Comparison of ENCODE assay signal across 8 mouse cellular contexts in the genomic region with DNA sequence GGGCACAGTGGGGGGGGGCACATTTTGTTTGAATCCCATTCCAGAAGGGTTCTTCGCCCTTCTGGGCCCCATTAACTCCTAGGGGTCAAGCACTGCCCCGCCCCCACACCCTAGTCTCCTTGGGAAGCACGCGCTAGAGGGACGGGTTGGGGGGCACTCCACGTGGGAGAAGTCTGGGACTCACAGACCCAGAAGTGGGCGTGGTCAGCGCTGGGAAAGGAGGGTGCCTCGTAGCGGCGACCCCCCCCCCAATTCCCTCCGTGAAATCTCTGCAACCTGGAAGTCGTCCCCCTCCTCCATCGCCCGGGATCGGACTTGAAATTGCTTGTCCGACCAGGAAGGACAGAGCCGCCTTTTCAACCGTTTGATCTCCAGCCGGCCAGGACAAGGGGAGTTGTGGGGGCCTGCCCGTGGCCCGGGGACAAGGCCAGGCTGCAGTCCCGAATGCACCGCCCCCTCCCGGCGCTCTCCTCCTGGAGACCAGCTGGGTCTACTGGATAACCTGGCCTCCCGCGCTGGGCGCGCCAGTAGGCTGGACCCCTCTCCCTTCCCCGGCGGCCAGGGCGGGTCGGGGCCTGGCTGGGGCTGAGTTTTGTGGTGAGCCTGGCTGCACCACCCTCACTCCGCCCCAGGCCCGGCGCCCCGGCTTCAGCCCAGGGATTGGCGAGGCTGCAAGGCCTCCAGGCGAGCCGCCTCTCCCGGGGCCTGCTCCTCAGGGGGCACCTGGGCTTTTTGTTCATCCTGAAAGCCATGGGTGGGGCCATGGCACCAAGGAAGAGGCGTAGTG. TPM values are rescaled to one million over a fixed set of nuclear protein-coding genes. Genes with fewer than 3 reads are reported as not detected.
DNase-seq lines count a peak whose midpoint lies in the region; ATAC-seq and TF ChIP-seq lines count a peak whose summit lies in the region.

No protein-coding gene starts in this region.

- DNase-seq in layer of hippocampus, adult 2 months (ENCODE audit: low spot score in 2 of 2): no peak
- DNase-seq in layer of hippocampus, adult 8-10 months (ENCODE audit: low spot score in 2 of 2): no peak
- DNase-seq in forebrain, embryonic 10.5 days (ENCODE audit: extremely low spot score, low spot score): peak; percentile 79
- peak; percentile 58 for DNase-seq in liver, embryonic 11.5 days (ENCODE audit: low spot score)
- DNase-seq in stomach, postnatal 0 days (ENCODE audit: low spot score): peak; percentile 48
- no peak for DNase-seq in gastrocnemius, adult 18-20 months (ENCODE audit: low spot score)
- DNase-seq in cerebellum, adult 8-10 months: no peak
- DNase-seq in cerebellum, postnatal 36 days: no peak

- peaks cover 74% of the 10 kb centered on the region for H3K4me1 ChIP-seq in forebrain, embryonic 10.5 days
- H3K4me1 ChIP-seq in liver, embryonic 11.5 days (replicated peaks; ENCODE audit: control insufficient read depth, insufficient read depth, low read length): peaks cover 2% of the 10 kb centered on the region; the same call in 1 of the 2 replicates
- H3K4me1 ChIP-seq in stomach, postnatal 0 days (replicated peaks; ENCODE audit: control insufficient read depth, insufficient read depth): 0 out of 2 replicates have a peak, but pooled peaks cover 2% of the 10 kb centered on the region

- peak overlapping the region; percentile 77 for H3K4me2 ChIP-seq in liver, embryonic 11.5 days
- peak overlapping the region; percentile 92 for H3K4me2 ChIP-seq in stomach, postnatal 0 days (replicated peaks; ENCODE audit: low read depth)

- no peaks in the 10 kb centered on the region for H3K9me3 ChIP-seq in forebrain, embryonic 10.5 days
- no peaks in the 10 kb centered on the region for H3K9me3 ChIP-seq in liver, embryonic 11.5 days (ENCODE audit: control insufficient read depth, low read length)
- no peaks in the 10 kb centered on the region for H3K9me3 ChIP-seq in stomach, postnatal 0 days (ENCODE audit: control insufficient read depth, low read length)

- ATAC-seq in liver, embryonic 11.5 days (replicated peaks; ENCODE audit: low FRiP score): no peak; the same call in 1 of the 2 replicates
- ATAC-seq in stomach, postnatal 0 days (ENCODE audit: low FRiP score, low TSS enrichment): peak; percentile 24; the same call in 1 of the 2 replicates

- no peak for TF ChIP-seq EP300 in stomach, postnatal 0 days (optimal IDR thresholded peaks at IDR 0.05)

- peak overlapping the region; percentile 33 for H3K4me3 ChIP-seq in layer of hippocampus, adult 2 months
- H3K4me3 ChIP-seq in forebrain, embryonic 10.5 days: peak overlapping the region; percentile 90
- H3K4me3 ChIP-seq in liver, embryonic 11.5 days (ENCODE audit: low read depth, low read length): peak overlapping the region; percentile 36
- peak overlapping the region; percentile 32 for H3K4me3 ChIP-seq in stomach, postnatal 0 days (ENCODE audit: low read depth, low read length)

- H3K36me3 ChIP-seq in forebrain, embryonic 10.5 days (replicated peaks): no peaks in the 10 kb centered on the region
- H3K36me3 ChIP-seq in liver, embryonic 11.5 days (ENCODE audit: control insufficient read depth, insufficient read depth, low read length): no peaks in the 10 kb centered on the region
- H3K36me3 ChIP-seq in stomach, postnatal 0 days (ENCODE audit: control insufficient read depth, insufficient read depth, low read length): no peaks in the 10 kb centered on the region

- no peak for TF ChIP-seq CTCF in layer of hippocampus, adult 2 months (conservative IDR thresholded peaks at IDR 0.05)
- TF ChIP-seq CTCF in stomach, postnatal 0 days (IDR thresholded peaks at IDR 0.05; ENCODE audit: low read depth): peak; percentile 29; the same call in 1 of the 2 replicates

- peaks cover 70% of the 10 kb centered on the region for H3K27me3 ChIP-seq in forebrain, embryonic 10.5 days (ENCODE audit: poor library complexity, severe bottlenecking)
- H3K27me3 ChIP-seq in liver, embryonic 11.5 days (replicated peaks; ENCODE audit: control insufficient read depth, insufficient read depth, low read length): peaks cover 77% of the 10 kb centered on the region
- 0 out of 2 replicates have a peak, but pooled peaks cover 4% of the 10 kb centered on the region for H3K27me3 ChIP-seq in stomach, postnatal 0 days (ENCODE audit: control insufficient read depth, insufficient read depth, low read length)

- no peak overlapping the region for H3K9ac ChIP-seq in liver, embryonic 11.5 days (ENCODE audit: low read depth, low read length)
- peak overlapping the region; percentile 31; the same call in 1 of the 2 replicates for H3K9ac ChIP-seq in stomach, postnatal 0 days (ENCODE audit: low read length)

- peak overlapping the region; percentile 83 for H3K27ac ChIP-seq in layer of hippocampus, adult 2 months
- H3K27ac ChIP-seq in forebrain, embryonic 10.5 days: peak overlapping the region; percentile 98
- no peak overlapping the region for H3K27ac ChIP-seq in liver, embryonic 11.5 days (ENCODE audit: low read depth, low read length)
- H3K27ac ChIP-seq in stomach, postnatal 0 days (replicated peaks): peak overlapping the region; percentile 79

- WGBS in forebrain, embryonic 10.5 days: under 1% methylated on average over 43 of the region's 43 CpGs
- WGBS in liver, embryonic 11.5 days: under 1% methylated on average over 41 of the region's 43 CpGs
- 2% methylated on average over 43 of the region's 43 CpGs for WGBS in stomach, postnatal 0 days

RNA-seq across cellular contexts. Expression of gene Bcl11b, which starts 1.5 kb away (rescaled TPM):
- total RNA-seq in layer of hippocampus, adult 2 months (2021): 100 to 1,000 TPM; 144 to 145 TPM
- 100 to 1,000 TPM; 110 to 122 (median 115) TPM for total RNA-seq in layer of hippocampus, adult 8-10 months (2022)
- polyA plus RNA-seq in forebrain, embryonic 10.5 days (2016; fragmentation: Nextera tagmentation; extraction: Ambion mirVana): 3.4 and 5.5 TPM in 2 replicates
- polyA plus RNA-seq in liver, embryonic 11.5 days (2014; fragmentation: Nextera tagmentation; extraction: Ambion mirVana): 0.53 and 0.90 TPM in 2 replicates
- polyA plus RNA-seq in stomach, postnatal 0 days (2015; fragmentation: Nextera tagmentation; extraction: Ambion mirVana): 4.6 TPM in 2 replicates
- not detected for total RNA-seq in gastrocnemius, adult 18-20 months (2021)

Comparison
In these comparisons a context has a peak if more than half of its experiments do, and no peak if none do; other contexts are left out.
1. DNase-seq: peak in forebrain, embryonic 10.5 days (single experiment), liver, embryonic 11.5 days (single experiment) and stomach, postnatal 0 days (single experiment); none in layer of hippocampus, adult 2 months (0 of 2), layer of hippocampus, adult 8-10 months (0 of 2), gastrocnemius, adult 18-20 months (single experiment), cerebellum, adult 8-10 months (single experiment) and cerebellum, postnatal 36 days (0 of 2).
2. H3K4me3 ChIP-seq: peak in every context shown above with its lines; median percentile 90 in forebrain, embryonic 10.5 days; 36 in liver, embryonic 11.5 days; 33 in layer of hippocampus, adult 2 months; 32 in stomach, postnatal 0 days.
3. RNA of gene Bcl11b, which starts 1.5 kb away (total RNA-seq): 144 to 145 TPM in layer of hippocampus, adult 2 months and 110 to 122 TPM in layer of hippocampus, adult 8-10 months; not detected in gastrocnemius, adult 18-20 months; every median in the first group is over 100 times any median in the second.